Mouse (Mus musculus) erythroblast, embryonic 14.5 days (primary cell): ENCODE measurements around the gene Slc11a2. TPM values are rescaled to one million over a fixed set of nuclear protein-coding genes. Genes with fewer than 3 reads are reported as not detected.

ENCODE experiments used
- H3K27me3 ChIP-seq: 2 replicates; pipeline ENCODE4 v1.6.1; 2012; ENCODE audit warnings: inconsistent platforms; ENCODE audit not compliant: control insufficient read depth
- H3K36me3 ChIP-seq: 2 replicates; pipeline ENCODE4 v1.6.1; 2012; ENCODE audit warnings: mild to moderate bottlenecking, inconsistent platforms; ENCODE audit not compliant: control insufficient read depth
- H3K4me1 ChIP-seq: 2 replicates; pipeline ENCODE4 v1.6.1; 2012; ENCODE audit warnings: inconsistent platforms; ENCODE audit not compliant: control insufficient read depth
- H3K4me3 ChIP-seq: replicated peaks from 2 replicates; pipeline ENCODE3; 2012; ENCODE audit warnings: moderate library complexity, mild to moderate bottlenecking, inconsistent platforms
- H3K9me3 ChIP-seq: 2 replicates; pipeline ENCODE4 v1.6.1; 2012; ENCODE audit warnings: low read length, inconsistent platforms, mixed read lengths; ENCODE audit not compliant: control insufficient read depth
- GATA1 ChIP-seq: IDR thresholded peaks from 2 replicates; pipeline ENCODE4 v1.6.1; 2012; ENCODE audit warnings: low read length, inconsistent platforms, mixed read lengths
- TAL1 ChIP-seq: IDR thresholded peaks from 3 replicates; pipeline ENCODE4 v1.6.1; 2012; ENCODE audit warnings: low read length, inconsistent platforms, mixed read lengths
- polyA plus RNA-seq: library from polyadenylated mRNA; stranded (reverse); fragments of >175 nt; gene quantifications from 2 replicates; pipeline ENCODE4 v1.2.3, GENCODE M21; 2012

Gene Slc11a2
- polyA plus RNA-seq, 1 experiment, result 1.8 TPM

DNA sequence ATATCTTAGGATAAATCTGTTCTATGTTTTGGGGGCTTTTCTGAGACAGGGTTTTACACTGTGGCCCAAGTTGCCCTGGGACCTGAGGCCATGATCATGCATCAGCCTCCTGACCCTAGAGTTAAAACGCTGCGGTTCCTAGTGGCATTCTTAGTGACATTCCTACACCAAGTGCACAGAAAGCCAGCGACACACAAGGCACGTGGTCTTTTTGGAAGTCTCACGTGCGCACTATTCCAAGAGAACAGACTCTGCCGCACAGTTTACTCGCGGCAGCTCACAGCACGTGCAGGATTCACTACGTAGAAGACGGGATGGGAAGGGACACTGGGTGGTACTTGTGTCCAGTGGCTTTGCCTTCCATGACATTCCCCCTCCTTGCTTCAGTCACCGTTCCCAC, 9.9 kb downstream of the Slc11a2 start:
- no peak overlapping the region for H3K4me3 ChIP-seq
- peaks cover 2% of the 10 kb centered on the region; the same call in 1 of the 2 replicates for H3K9me3 ChIP-seq
- peaks cover 94% of the 10 kb centered on the region for H3K36me3 ChIP-seq
- TF ChIP-seq TAL1 (no peak), GATA1 (no peak)
- peaks cover 98% of the 10 kb centered on the region for H3K4me1 ChIP-seq
- H3K27me3 ChIP-seq, result no peaks in the 10 kb centered on the region

- TF ChIP-seq TAL1 (no peak), GATA1 (no peak)
- Histone ChIP-seq H3K9me3 (peaks cover 2% of the 10 kb centered on the region; the same call in 1 of the 2 replicates), H3K36me3 (peaks cover 98% of the 10 kb centered on the region), H3K27me3 (no peaks in the 10 kb centered on the region), H3K4me1 (peaks cover 91% of the 10 kb centered on the region), H3K4me3 (no peak overlapping the region)
These were observed 10.9 kb downstream of the Slc11a2 start for GRCm38 (mm10) chr15:100414011-100414410.

- H3K4me1 ChIP-seq, result peaks cover 87% of the 10 kb centered on the region
- no peaks in the 10 kb centered on the region for H3K27me3 ChIP-seq
- peaks cover 99% of the 10 kb centered on the region for H3K36me3 ChIP-seq
- H3K9me3 ChIP-seq, result peaks cover 2% of the 10 kb centered on the region; the same call in 1 of the 2 replicates
- TF ChIP-seq TAL1, result no peak
- TF ChIP-seq GATA1, result no peak
- H3K4me3 ChIP-seq, result no peak overlapping the region
These were observed 11.6 kb downstream of the Slc11a2 start for GRCm38 (mm10) chr15:100413306-100413705.

GRCm38 (mm10) chr15:100411731-100412130, 13.1 kb downstream of the Slc11a2 start:
- no peak overlapping the region for H3K4me3 ChIP-seq
- H3K9me3 ChIP-seq, result peaks cover 2% of the 10 kb centered on the region; the same call in 1 of the 2 replicates
- H3K27me3 ChIP-seq, result no peaks in the 10 kb centered on the region
- TF ChIP-seq TAL1 (no peak), GATA1 (no peak)
- peaks cover 80% of the 10 kb centered on the region for H3K4me1 ChIP-seq
- peaks cover 99% of the 10 kb centered on the region for H3K36me3 ChIP-seq

DNA sequence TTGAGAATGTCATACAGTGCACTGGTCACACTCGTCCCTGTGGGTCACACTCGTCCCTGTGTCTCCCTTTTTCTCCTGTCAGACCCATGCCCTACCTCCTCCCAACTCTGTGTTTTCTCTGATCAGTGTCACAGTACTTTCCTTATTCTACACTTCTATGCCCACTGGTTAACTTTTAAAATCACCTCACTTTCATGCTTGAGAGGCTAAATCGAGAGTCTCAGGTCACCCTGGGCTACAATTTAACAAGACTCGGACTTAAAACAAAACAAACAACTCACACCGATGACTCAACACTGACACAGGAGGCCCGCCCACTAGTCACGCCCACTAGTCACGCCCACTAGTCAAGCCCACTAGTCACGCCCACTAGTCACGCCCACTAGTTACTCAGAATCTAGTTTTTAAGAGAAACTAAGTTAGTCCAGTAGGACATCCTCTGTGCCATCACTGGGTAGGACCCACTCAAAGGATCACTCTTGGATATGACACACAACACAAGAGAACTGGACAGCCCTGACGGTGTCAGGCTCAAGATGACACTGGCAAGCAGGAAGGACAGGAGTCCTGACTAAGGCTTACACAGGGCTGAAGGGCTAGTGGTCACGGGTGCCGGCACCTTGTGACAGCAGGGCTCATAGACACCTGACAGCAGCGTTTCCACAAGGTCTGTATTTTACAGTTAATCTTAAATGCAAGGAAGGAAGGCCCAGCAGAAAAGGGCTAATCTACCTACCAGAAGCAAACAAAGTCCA, 13.8 kb downstream of the Slc11a2 start:
- peaks cover 75% of the 10 kb centered on the region for H3K4me1 ChIP-seq
- peaks cover 99% of the 10 kb centered on the region for H3K36me3 ChIP-seq
- no peak for TF ChIP-seq GATA1
- TF ChIP-seq TAL1, result no peak
- H3K9me3 ChIP-seq, result peaks cover 2% of the 10 kb centered on the region; the same call in 1 of the 2 replicates
- no peaks in the 10 kb centered on the region for H3K27me3 ChIP-seq
- peak overlapping the region; percentile 47 for H3K4me3 ChIP-seq

DNA sequence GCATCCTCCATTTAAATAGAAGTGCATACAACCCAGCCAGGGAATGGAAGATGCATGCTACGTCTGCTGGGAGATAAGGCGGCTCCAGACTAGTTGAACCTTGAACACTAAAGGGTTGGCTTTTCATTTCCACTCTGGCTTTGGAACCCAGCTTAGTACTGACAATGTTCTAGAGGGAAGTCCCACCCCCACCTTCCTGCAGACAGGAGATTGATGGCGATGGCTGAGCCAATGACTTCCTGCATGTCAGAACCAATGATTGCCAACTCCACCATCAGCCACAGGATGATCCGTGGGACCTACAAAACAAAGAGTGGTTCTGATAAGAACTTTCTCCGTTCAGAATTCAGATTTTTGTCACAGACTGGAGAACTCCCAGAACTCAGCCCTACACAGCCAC, 18.8 kb downstream of the Slc11a2 start:
- Histone ChIP-seq H3K36me3 (peaks cover 100% of the 10 kb centered on the region), H3K4me3 (no peak overlapping the region), H3K4me1 (peaks cover 65% of the 10 kb centered on the region), H3K9me3 (no peaks in the 10 kb centered on the region; the same call in 1 of the 2 replicates), H3K27me3 (no peaks in the 10 kb centered on the region)
- no peak for TF ChIP-seq GATA1
- no peak for TF ChIP-seq TAL1

- TF ChIP-seq GATA1 (no peak), TAL1 (no peak)
- peaks cover 100% of the 10 kb centered on the region for H3K36me3 ChIP-seq
- no peaks in the 10 kb centered on the region for H3K27me3 ChIP-seq
- H3K4me1 ChIP-seq, result peaks cover 61% of the 10 kb centered on the region
- no peak overlapping the region for H3K4me3 ChIP-seq
- H3K9me3 ChIP-seq, result peaks cover 2% of the 10 kb centered on the region; the same call in 1 of the 2 replicates
These were observed 21.4 kb downstream of the Slc11a2 start for GRCm38 (mm10) chr15:100403318-100404000.

DNA sequence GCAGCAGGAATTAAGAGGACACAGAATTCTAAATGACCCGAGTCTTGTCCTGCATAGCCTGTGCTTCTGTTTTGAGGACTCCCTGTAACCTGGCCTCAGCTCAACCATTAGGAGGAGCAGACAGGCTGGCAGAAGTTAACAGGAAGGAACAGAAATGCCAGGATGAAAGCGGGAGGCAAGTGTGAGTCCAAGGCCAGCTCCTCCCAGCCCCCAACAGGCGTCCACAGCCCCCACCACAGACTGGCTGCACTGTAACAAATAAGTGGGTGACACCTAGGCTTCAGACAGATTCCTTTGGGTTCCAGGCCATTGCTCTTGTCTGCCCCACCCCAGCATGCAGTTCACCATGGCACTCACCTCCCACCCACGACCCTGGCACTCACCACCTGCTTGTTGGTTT, 22.1 kb downstream of the Slc11a2 start:
- Histone ChIP-seq H3K4me3 (no peak overlapping the region), H3K9me3 (peaks cover 2% of the 10 kb centered on the region; the same call in 1 of the 2 replicates), H3K4me1 (peaks cover 55% of the 10 kb centered on the region), H3K27me3 (no peaks in the 10 kb centered on the region), H3K36me3 (peaks cover 100% of the 10 kb centered on the region)
- TF ChIP-seq TAL1 (no peak), GATA1 (no peak)

DNA sequence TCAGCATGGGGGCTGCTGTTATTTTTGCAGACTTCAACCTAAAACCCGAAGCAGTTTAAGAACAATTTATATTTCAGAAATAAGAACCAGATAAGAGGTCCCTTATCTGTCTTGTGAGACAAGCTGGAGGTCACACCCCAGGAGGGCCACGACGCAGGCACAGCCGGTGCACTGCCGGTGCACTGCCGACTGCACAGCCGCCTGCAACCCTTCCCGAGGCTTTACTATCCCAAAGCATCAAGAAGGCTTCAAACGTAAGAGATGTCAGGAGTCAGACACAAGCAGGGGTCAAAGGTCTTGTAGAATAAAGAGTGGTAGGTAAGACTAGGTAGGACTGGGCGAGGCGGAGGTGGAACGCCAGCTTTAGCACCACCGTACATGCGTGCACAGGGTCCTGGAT, 22.5 kb downstream of the Slc11a2 start:
- H3K4me3 ChIP-seq, result no peak overlapping the region
- peaks cover 100% of the 10 kb centered on the region for H3K36me3 ChIP-seq

More for the DNA sequence above, 22.5 kb downstream of the Slc11a2 start:
- TF ChIP-seq TAL1 (no peak), GATA1 (no peak)
- no peaks in the 10 kb centered on the region for H3K27me3 ChIP-seq
- peaks cover 5% of the 10 kb centered on the region; the same call in 1 of the 2 replicates for H3K9me3 ChIP-seq
- H3K4me1 ChIP-seq, result peaks cover 57% of the 10 kb centered on the region
